Mouse (Mus musculus): Measurements from ENCODE around the gene Chid1. TPM values are rescaled to one million over a fixed set of nuclear protein-coding genes. Genes with fewer than 3 reads are reported as not detected.

Gene Chid1
- total RNA-seq (2022): 10 to 100 TPM; 57.5 to 69.9 (median 62.5) TPM

- DNase-seq: peak; percentile 98
Measured at GRCm38 (mm10) chr7:141539556-141540311, at the start of gene Chid1. Gene Chid1 (minus strand): TSS chr7:141539857.

GRCm38 (mm10) chr7:141588890-141589289, 49.2 kb upstream of the Chid1 start:
- no peak for DNase-seq

GRCm38 (mm10) chr7:141585881-141586280, 46.2 kb upstream of the Chid1 start:
- DNase-seq: no peak

GRCm38 (mm10) chr7:141585288-141585687, 45.6 kb upstream of the Chid1 start:
- no peak for DNase-seq

GRCm38 (mm10) chr7:141584048-141584841, 44.6 kb upstream of the Chid1 start:
- no peak for DNase-seq

- no peak for DNase-seq
Measured at GRCm38 (mm10) chr7:141581323-141581722, 41.7 kb upstream of the Chid1 start.

- DNase-seq: no peak
Measured at GRCm38 (mm10) chr7:141578943-141579342, 39.3 kb upstream of the Chid1 start.

GRCm38 (mm10) chr7:141578511-141578910, 38.9 kb upstream of the Chid1 start:
- DNase-seq: no peak

GRCm38 (mm10) chr7:141577801-141578200, 38.1 kb upstream of the Chid1 start:
- no peak for DNase-seq

- DNase-seq: no peak
Measured at GRCm38 (mm10) chr7:141575481-141575880, 35.8 kb upstream of the Chid1 start.

GRCm38 (mm10) chr7:141574041-141574440, 34.4 kb upstream of the Chid1 start:
- DNase-seq: no peak

- no peak for DNase-seq
Measured at GRCm38 (mm10) chr7:141570625-141571295, 31.1 kb upstream of the Chid1 start.

GRCm38 (mm10) chr7:141569916-141570315, 30.3 kb upstream of the Chid1 start:
- DNase-seq: no peak

- no peak for DNase-seq
Measured at GRCm38 (mm10) chr7:141569283-141569803, 29.7 kb upstream of the Chid1 start.

GRCm38 (mm10) chr7:141566587-141566986, 26.9 kb upstream of the Chid1 start:
- peak; percentile 8 for DNase-seq

GRCm38 (mm10) chr7:141564561-141564960, 24.9 kb upstream of the Chid1 start:
- no peak for DNase-seq

- peak; percentile 41 for DNase-seq
Measured at GRCm38 (mm10) chr7:141562852-141563427, 23.3 kb upstream of the Chid1 start.

- DNase-seq: peak; percentile 14
Measured at GRCm38 (mm10) chr7:141562421-141562851, 22.8 kb upstream of the Chid1 start.

- DNase-seq: peak; percentile 84
Measured at GRCm38 (mm10) chr7:141561682-141562391, 22.2 kb upstream of the Chid1 start, which contains the start of gene Ap2a2. Gene Ap2a2 (plus strand): TSS chr7:141562173.

GRCm38 (mm10) chr7:141560471-141560870, 20.8 kb upstream of the Chid1 start:
- no peak for DNase-seq

GRCm38 (mm10) chr7:141559726-141560325, 20.2 kb upstream of the Chid1 start:
- no peak for DNase-seq

Data from adrenal gland, adult 8-10 months (tissue).